20 mouse cellular contexts compared by ENCODE assay signal in the genomic region with DNA sequence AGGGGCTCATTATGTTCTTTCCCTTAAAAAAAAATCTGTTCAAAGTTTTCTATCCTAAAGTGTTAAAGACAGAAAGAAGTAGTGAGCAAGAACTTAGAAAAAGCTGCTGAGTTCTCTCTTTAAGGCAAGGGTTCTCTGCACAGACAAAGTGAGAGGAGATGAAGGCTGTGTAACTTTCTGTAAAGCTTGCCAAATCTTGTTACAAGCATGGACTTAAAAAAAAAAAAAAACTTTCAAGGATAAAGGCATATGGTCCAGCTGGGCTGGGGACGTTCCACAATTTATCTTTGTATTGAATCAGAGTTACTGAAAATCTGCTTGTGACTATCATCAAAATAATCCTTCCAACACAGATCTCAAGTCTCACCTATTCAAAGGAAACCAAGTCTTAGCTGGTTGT.
"Had no signal": no experiment of that assay in that cellular context is flagged by ENCODE, and none has a peak within 500 bp of the region (broad histone marks: within the 10 kb centered on the region; RNA-seq: fewer than 3 reads in every experiment).

No protein-coding gene starts in this region.

- H3K27me3 ChIP-seq: heart, embryonic 13.5 days; heart, embryonic 15.5 days; kidney, embryonic 15.5 days; limb, embryonic 13.5 days; limb, embryonic 15.5 days had no signal

- H3K36me3 ChIP-seq: heart, embryonic 13.5 days; heart, embryonic 15.5 days; hindbrain, embryonic 13.5 days; hindbrain, embryonic 15.5 days; kidney, embryonic 15.5 days; limb, embryonic 13.5 days; limb, embryonic 15.5 days had no signal

- H3K9me3 ChIP-seq: heart, embryonic 13.5 days; heart, embryonic 15.5 days; hindbrain, embryonic 13.5 days; hindbrain, embryonic 15.5 days; kidney, embryonic 15.5 days; limb, embryonic 13.5 days; limb, embryonic 15.5 days had no signal

- H3K9ac ChIP-seq: forebrain, postnatal 0 days; heart, embryonic 13.5 days; heart, embryonic 15.5 days; hindbrain, embryonic 13.5 days; hindbrain, embryonic 15.5 days; kidney, embryonic 15.5 days; limb, embryonic 13.5 days; limb, embryonic 15.5 days had no signal

- H3K27ac ChIP-seq: heart, adult 2 months; heart, embryonic 13.5 days; heart, embryonic 15.5 days; hindbrain, embryonic 13.5 days; hindbrain, embryonic 15.5 days; hindbrain, postnatal 0 days; kidney, embryonic 15.5 days; kidney, postnatal 0 days; limb, embryonic 13.5 days; limb, embryonic 15.5 days had no signal

- DNase-seq: forebrain, postnatal 0 days; gastrocnemius, postnatal 14 days; gastrocnemius, postnatal 36 days; heart, adult 2 months; heart, postnatal 14 days; heart, postnatal 36 days; kidney, adult 11 months; layer of hippocampus, adult 9-11 months; layer of hippocampus, postnatal 36 days; left cerebral cortex, postnatal 4 days had no signal

- H3K4me2 ChIP-seq: heart, embryonic 11.5 days; heart, embryonic 13.5 days; heart, embryonic 15.5 days; hindbrain, embryonic 13.5 days; hindbrain, embryonic 15.5 days; kidney, embryonic 15.5 days; limb, embryonic 13.5 days; limb, embryonic 15.5 days had no signal

- ATAC-seq: hindbrain, postnatal 0 days had no signal

- H3K4me3 ChIP-seq: heart, adult 2 months; heart, embryonic 13.5 days; heart, embryonic 15.5 days; hindbrain, embryonic 13.5 days; hindbrain, embryonic 15.5 days; kidney, embryonic 15.5 days; limb, embryonic 13.5 days; limb, embryonic 15.5 days had no signal
